Mouse (Mus musculus): ENCODE results near the gene Tmem144.

Tmem144 gene

DNA sequence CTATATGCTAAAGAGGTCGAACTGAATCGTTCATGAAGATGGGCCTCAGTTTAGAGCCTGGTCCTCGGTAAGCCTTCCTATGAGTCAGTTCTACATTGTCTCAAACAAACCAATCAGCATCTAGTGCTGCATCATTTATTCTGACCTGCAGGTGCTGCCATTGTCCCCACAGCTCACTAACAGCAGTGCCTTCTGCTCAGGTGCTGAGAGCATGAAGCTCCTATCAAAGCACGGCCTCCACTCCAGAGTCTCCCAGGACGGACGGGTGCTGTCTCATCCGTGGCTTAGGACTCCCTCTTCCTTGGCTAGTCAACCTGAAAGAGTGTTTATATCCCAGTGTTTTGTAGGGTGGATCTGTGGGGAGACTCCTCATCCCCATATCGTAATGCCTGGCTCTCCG, 14.0 kb upstream of the Tmem144 start:
- ATAC-seq (ENCODE audit: insufficient number of reproducible peaks, low FRiP score, low TSS enrichment) = no peak

DNA sequence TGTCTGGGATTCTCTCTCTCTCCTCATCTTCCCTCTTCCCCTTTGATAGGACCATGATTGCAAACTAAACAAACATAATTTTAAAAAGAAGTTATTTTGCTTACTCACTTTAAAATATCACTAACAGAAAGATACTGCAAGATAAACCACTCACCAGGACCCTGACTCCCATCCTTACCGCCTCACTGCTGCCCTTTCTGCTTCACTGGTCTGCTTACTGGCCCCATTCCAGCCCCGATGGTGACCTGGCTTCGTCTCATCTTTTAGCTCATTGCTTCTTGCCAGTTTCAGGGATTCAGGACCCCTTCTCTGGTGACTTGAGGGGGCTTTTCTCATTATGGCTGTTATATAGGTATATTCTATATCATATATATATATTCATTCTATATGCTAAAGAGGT, 13.5 kb upstream of the Tmem144 start:
- no peak for ATAC-seq (ENCODE audit: insufficient number of reproducible peaks, low FRiP score, low TSS enrichment)

DNA sequence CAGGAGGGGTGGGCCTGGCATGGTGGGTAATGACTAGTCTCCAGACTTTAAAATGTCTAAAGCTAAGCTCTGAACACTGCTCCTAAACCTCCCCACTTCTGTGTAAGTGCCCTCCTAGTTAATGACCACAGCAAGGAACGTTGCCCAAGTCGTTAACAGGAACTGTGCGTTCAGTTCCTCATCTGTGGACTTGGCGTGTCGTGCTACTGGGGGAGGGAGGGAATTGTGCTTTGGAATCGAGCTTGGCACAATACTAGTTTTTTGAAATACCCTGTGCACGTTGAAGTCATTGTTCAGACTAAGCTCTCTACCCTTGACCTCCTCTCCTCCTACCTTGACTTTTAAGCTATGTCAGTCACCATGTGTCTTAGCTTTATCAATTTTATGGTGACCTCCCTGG, 12.3 kb upstream of the Tmem144 start:
- no peak for ATAC-seq (ENCODE audit: insufficient number of reproducible peaks, low FRiP score, low TSS enrichment)

DNA sequence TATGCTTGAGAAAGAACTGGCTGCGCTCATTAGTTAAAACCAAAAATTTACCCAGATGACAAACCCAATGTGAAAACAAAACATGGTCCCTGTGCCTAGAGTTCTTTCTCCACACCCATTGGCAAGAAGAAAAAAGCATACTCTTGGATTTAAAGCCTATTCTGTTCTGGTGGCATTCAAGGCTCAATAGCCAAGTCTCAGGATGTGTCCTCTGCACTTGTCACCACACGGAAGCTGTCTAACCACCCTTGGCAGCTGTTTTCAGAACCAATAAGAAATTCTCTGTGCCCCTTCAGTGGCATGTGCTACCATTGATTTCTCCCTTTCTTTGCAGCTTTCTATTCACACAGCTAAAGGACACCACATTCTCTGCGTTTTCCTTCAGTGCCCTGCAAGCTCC, 5.6 kb upstream of the Tmem144 start:
- ATAC-seq (ENCODE audit: insufficient number of reproducible peaks, low FRiP score, low TSS enrichment) = no peak

- no peak for ATAC-seq (ENCODE audit: insufficient number of reproducible peaks, low FRiP score, low TSS enrichment)
Observed at GRCm38 (mm10) chr3:79857780-79858179, 5.2 kb upstream of the Tmem144 start.

GRCm38 (mm10) chr3:79852108-79852507, 465 bp downstream of the Tmem144 start:
- ATAC-seq (ENCODE audit: insufficient number of reproducible peaks, low FRiP score, low TSS enrichment) = no peak

- ATAC-seq (ENCODE audit: insufficient number of reproducible peaks, low FRiP score, low TSS enrichment) = no peak
Observed at GRCm38 (mm10) chr3:79850656-79851055, 1.9 kb downstream of the Tmem144 start.

DNA sequence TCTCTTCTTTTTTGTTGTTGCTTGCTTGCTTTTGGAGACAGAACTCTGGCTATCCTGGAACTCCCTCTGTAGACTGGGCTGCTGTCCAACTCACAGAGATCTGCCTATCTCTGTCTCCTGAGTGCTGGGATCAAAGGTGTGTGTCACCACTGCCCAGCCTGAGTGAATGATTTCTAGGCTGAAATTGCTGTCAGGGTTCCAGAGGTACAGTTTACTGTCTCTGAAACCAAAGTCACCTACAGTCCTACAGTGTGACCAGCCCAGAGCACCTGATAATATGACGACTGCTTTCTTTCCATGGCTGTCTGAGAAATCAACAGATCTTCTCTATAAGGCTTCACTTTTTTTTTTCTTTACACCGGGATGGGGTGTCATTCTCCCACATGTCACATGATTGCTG, 3.0 kb downstream of the Tmem144 start:
- no peak for ATAC-seq (ENCODE audit: insufficient number of reproducible peaks, low FRiP score, low TSS enrichment)

DNA sequence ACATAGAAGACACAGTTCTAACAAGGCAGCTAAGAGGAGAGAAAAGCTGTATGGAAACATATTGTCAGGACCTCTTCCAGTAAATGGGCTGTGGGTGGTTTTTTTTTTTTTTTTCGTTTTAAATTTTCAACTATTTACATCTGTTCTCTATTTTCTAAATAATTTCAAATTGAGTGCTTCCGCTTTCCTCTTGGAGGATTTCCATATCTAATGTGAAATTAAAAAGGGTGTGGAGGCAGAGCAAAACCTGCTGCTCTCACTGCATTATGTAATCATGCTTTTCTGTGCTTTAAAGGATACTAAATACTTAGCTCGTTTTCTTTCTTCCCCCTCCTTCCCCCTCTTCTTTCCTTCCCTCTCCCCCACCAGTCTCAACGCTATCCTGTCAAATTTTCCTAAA, 3.7 kb downstream of the Tmem144 start:
- ATAC-seq (ENCODE audit: insufficient number of reproducible peaks, low FRiP score, low TSS enrichment) = no peak

DNA sequence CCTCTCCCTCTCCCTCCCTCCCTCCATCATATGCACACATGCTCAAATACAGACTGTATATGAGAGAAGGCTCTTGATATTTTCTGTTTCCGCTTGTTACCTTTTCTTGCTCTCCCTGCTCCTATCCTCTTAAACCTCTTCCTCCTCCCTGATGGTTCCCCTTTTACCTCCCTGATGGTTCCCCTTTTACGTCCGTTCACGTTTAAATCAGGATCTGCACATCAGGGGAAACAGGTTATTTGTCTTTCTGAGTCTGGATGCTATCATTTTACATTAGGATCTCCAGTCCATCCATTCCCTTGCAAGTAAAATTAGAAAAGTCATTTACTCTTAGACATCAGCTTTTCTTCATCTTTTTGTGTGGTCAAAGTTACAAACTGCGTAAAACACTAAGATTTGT, 5.9 kb downstream of the Tmem144 start:
- ATAC-seq (ENCODE audit: insufficient number of reproducible peaks, low FRiP score, low TSS enrichment) = no peak

- no peak for ATAC-seq (ENCODE audit: insufficient number of reproducible peaks, low FRiP score, low TSS enrichment)
Observed at GRCm38 (mm10) chr3:79843999-79844398, 8.6 kb downstream of the Tmem144 start.

DNA sequence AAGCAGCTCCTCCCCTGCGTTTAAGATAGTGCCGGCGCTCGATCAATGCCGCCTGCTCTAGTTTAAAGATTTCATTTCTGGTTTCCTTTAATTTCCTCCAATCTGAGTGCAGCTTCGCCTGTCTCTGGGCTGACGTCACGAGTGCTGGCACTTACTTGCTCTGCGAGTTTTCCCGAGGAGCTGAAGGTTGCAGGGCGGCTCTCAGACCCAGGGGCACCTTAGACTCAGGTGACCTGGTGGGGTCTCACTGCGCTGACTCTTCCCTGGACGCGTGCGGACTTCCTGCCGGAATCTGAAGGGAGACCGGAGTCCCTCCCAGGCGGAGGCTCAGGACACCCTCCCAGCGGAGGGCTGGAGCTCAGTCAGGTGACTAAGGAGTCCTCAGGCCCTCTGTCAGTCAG, 10.0 kb downstream of the Tmem144 start:
- peak; percentile 88 for ATAC-seq (ENCODE audit: insufficient number of reproducible peaks, low FRiP score, low TSS enrichment)

- no peak for ATAC-seq (ENCODE audit: insufficient number of reproducible peaks, low FRiP score, low TSS enrichment)
Observed at GRCm38 (mm10) chr3:79842165-79842564, 10.4 kb downstream of the Tmem144 start.

- 0 out of 2 replicates have a peak, but pooled peaks have one; percentile 32 for ATAC-seq (ENCODE audit: insufficient number of reproducible peaks, low FRiP score, low TSS enrichment)
Observed at GRCm38 (mm10) chr3:79841475-79841874, 11.1 kb downstream of the Tmem144 start.

DNA sequence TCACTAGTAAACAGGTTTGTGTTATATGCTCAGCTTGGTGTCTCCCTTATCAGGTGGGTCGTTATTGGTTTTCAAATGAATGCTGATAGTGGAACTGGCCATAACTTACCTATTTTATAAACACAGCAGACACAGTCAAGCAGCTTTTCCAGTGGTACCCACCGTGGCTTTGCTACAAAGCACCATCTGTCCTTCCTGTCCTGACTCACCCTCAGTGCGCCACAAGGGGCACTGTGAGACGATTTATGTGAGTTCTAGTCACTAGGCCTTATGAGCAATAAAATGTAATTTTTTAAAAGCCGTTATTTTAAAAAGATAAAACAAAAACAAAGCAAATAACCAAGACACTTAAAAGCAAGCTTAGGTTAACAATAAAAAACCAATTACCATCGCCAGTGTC, 13.8 kb downstream of the Tmem144 start:
- no peak for ATAC-seq (ENCODE audit: insufficient number of reproducible peaks, low FRiP score, low TSS enrichment)

- no peak for ATAC-seq (ENCODE audit: insufficient number of reproducible peaks, low FRiP score, low TSS enrichment)
Observed at GRCm38 (mm10) chr3:79829289-79829688, 23.3 kb downstream of the Tmem144 start.

- no peak for ATAC-seq (ENCODE audit: insufficient number of reproducible peaks, low FRiP score, low TSS enrichment)
Observed at GRCm38 (mm10) chr3:79825067-79825780, 27.3 kb downstream of the Tmem144 start.

- ATAC-seq (ENCODE audit: insufficient number of reproducible peaks, low FRiP score, low TSS enrichment) = peak; percentile 72
Observed at GRCm38 (mm10) chr3:79823176-79823575, 29.4 kb downstream of the Tmem144 start.

DNA sequence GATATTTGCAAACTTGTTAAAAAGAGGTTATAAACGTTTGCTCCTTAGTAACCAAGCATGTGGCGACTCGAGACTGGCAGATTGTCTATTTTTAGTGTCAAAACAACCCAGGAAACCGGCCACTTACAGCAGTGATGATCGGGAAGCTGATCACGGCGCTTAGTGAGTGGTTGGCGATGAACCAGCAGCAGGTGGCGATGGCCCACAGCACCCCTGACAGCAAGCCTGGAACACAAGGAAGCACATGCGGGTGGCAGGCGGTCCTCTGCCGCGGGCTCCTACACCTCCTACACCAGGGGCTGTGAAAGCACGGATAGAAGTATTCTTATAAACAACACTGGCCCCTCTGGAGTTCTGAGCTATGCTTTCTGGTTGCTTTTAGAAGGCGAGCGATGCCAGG, 31.4 kb downstream of the Tmem144 start:
- peak; percentile 60 for ATAC-seq (ENCODE audit: insufficient number of reproducible peaks, low FRiP score, low TSS enrichment)

GRCm38 (mm10) chr3:79818202-79818995, 34.2 kb downstream of the Tmem144 start:
- ATAC-seq (ENCODE audit: insufficient number of reproducible peaks, low FRiP score, low TSS enrichment) = no peak

DNA sequence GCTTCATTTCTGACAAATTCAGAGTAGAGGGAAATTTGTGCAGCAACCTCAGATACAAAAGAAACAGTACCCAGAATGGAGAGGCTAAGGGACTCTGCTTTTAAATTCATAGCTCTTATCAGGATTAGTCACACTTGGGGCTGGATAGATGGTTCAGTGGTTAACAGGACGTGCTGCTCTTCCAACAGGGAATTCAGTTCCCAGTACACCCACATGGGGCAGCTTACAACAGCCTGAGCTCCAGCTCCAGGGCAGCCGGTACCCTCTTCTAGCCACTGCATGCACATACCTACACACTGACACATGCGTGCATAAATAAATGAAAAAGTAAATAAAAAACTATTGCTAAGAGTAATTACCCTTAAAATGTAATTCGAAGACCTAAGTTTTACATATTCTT, 36.3 kb downstream of the Tmem144 start:
- ATAC-seq (ENCODE audit: insufficient number of reproducible peaks, low FRiP score, low TSS enrichment) = no peak

Measured in cerebellum, adult (tissue).